Mouse (Mus musculus) spleen, postnatal 10 days (tissue): ENCODE measurements at regions not wholly inside any gene's neighbourhood (a gene's known extent, or its start where the extent isn't known, plus 50 kb on each side); places are given as distances from the start of the nearest gene placed in this dataset.

ENCODE experiments used
- DNase-seq, 2 experiments: peaks; one replicate each; pipeline ENCODE4 v3.0.0; 2021 to 2022; ENCODE audit warnings: low spot score in 2 of 2

GRCm38 (mm10) chr5:64738781-64739310, 64.3 kb upstream of the Klf3 start:
- DNase-seq: no peak

- DNase-seq: no peak
Measured at GRCm38 (mm10) chr5:64739311-64740261, 63.6 kb upstream of the Klf3 start.

- DNase-seq: no peak
Measured at GRCm38 (mm10) chr5:64744041-64744440, 59.1 kb upstream of the Klf3 start.

- DNase-seq: no peak
Measured at GRCm38 (mm10) chr5:64744455-64744854, 58.7 kb upstream of the Klf3 start.

DNA sequence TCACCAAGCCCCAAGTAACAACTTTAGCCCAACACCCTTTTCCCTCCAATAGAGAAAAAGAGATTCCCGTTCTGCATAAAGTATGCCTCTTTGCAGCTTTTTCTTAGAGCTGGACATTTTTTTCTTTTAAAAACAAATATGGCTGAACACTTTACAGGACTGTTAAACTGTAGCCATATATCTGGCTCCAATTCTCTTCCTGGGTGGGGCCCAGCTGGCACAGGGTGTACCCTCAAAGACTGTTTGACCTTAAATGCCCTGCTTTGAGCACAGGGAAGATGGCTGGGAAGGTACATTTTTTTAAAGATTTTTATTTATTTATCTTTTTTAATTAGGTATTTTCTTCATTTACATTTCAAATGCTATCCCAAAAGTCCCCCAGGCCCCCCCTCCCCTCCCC, 55.7 kb upstream of the Klf3 start:
- DNase-seq: peak in 1 of 2 experiments; percentile 31

DNA sequence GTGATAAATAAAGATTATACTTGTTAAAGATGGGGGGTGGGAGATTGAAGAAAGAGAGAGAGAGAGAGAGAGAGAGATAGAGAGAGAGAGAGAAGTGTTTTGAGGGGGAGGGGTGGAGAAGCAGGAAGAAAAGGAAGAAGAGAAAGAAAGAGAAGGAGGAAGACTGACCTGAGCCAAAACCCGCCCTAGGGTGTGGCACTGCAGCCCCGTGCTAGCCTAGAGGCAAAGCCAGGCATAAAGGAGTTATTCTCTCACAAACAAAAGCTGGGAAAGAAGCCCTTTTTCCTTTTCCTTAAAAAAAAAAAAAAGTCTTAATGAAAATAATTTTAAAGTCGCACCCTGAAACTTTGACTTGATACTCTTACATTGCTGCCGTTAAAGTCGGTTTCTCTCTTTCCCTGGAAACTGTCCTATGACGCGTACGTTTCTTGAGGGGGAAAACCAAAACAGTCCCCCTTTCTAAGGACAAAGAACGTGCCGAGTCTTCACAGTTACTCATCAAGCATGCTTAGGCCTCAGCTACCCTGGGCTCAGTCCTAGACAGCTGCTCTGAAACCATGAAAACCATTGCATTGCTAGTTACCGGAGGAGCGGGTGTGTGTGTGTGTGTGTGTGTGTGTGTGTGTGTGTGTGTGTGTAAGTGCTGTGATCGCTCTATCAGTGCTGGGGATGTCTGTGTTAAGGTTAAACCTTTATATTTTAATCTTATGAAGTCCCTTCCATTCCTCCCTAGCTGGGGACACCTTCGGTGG, 53.6 kb upstream of the Klf3 start:
- DNase-seq: no peak

GRCm38 (mm10) chr5:64750406-64750805, 52.8 kb upstream of the Klf3 start:
- DNase-seq: no peak

DNA sequence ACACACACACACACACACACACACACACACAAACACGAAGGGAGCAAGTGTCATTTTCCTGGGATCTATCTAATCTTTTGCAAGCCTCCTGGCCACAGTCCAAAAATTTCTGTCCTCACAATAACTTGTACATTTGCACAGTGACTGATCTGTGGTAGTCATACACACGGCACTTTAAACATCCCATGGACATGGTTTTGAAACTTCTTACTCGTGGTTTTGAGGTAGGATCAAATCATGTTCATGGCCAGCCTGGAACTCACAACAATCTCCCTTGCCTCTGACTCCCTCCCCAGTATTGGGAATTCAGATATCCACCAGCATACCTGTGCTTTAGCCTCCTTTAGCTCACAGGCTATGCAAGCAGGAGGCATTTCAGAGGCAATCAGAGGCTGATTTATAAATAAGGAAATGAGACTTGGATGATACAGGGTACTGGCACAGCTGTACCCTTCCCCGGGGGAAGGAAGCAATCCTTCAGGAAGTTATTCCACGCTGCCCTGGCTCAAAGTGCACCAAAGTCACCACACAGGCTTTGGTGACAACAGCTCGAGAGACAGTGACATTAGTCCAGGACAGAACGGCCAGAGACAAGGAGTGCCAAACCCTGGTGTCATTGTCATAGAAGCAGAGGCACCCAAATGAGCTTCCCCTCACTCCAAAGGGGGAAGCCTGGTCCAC, 52.1 kb upstream of the Klf3 start:
- DNase-seq: no peak

DNA sequence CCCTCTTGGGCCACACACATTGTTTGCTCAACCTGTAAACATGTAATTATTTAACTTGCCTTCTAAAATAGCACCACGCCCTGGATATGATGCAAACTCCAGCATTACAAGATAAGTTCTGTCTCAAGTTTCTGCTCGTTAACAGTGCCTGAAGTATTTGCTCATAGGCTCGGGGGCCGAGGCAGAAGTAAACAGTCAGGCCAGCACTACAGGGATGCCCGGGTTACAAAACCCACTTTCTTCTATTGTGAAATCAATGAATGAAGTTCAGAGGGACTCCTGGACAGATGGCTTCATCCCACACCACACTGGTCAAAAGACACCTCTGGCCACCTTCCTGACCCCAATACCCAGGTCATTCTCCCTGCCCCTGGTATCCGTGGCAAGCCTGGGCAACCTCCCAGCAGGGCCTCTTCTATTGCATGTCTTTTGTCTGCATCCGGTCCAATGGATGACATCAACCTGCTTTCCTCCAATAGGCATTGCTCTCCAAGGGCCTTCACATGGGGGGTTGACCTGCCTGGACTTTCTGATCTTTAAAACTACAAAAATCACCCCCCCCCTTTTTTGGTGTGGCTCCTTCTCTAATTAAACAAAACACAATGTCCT, 49.9 kb upstream of the Klf3 start:
- no peak for DNase-seq
